Mouse (Mus musculus) large intestine, adult 2 months (tissue): ENCODE data around the gene Ppme1. TPM values are rescaled to one million over a fixed set of nuclear protein-coding genes. Genes with fewer than 3 reads are reported as not detected.

ENCODE experiments used
- DNase-seq: peaks from one replicate; pipeline ENCODE4 v3.0.0-alpha.2; 2012; ENCODE audit warnings: low read depth, low spot score
- WGBS: fragments of 180-500 bp; shearing (Covaris S2); methylation state at CpG from one replicate; pipeline ENCODE4 v1.1.7; 2018; 5-methylcytosine and 5-hydroxymethylcytosine counted together
- polyA plus RNA-seq: library from polyadenylated mRNA; depleted of rRNA; stranded (reverse); fragments of >200 nt; gene quantifications from 2 replicates; pipeline ENCODE4 v1.2.3, GENCODE M21; 2012; rRNA removed

Ppme1 gene
- polyA plus RNA-seq: 58.7 and 64.0 TPM in 2 replicates

GRCm38 (mm10) chr7:100371495-100372451, at the start of gene Ppme1, which contains the start of gene C2cd3:
Gene Ppme1, minus strand, starts transcription at chr7:100372307.
Gene C2cd3, plus strand, starts transcription at chr7:100372233.
- peak; percentile 100 for DNase-seq
- WGBS: under 1% methylated on average over 54 of the region's 54 CpGs

DNA sequence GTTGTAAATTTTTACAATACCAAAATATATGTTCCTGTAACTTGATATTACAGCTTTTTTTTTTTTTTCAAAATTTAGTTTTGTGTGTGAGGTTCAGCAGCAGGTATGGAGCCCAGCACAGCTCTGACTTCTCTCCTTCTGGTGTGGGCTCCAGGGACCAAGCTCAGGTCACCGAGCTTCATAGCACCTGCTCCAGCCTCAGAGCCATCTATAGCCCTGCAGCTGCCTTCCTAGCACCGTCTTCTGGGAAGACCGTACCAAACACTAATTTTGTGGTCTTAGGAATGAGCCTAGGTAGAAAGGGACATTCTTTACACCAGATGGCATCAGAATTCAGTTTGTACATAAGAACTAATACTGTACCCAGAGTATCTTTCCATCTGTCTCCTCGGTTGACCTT, 36.6 kb upstream of the Ppme1 start:
- 91% methylated on average over 4 of the region's 4 CpGs for WGBS
- no peak for DNase-seq

GRCm38 (mm10) chr7:100407677-100408076, 35.6 kb upstream of the Ppme1 start:
- 91% methylated on average over 5 of the region's 5 CpGs for WGBS
- DNase-seq: no peak

DNA sequence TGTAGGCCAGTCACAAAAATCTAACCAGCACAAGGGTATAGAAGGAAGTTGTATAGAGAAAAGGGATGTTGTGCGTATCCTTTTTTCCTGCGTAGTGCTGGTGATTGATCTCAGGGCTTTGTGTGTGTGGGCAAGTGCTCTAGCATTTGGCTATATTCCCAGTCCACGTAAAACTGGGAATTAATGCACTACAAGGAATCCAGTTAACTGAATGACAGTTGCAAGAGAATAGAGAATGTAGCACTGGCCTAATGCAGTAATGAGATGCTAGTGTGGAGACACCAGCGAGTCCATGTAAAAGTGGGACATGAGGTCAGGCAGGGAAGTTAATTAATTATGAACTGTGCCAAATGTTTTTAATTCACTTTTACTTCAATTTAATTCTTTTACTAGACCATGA, 30.6 kb upstream of the Ppme1 start:
- WGBS: 54% methylated on average over 4 of the region's 4 CpGs
- DNase-seq: no peak

GRCm38 (mm10) chr7:100400899-100401539, 28.9 kb upstream of the Ppme1 start:
- 22% methylated on average over 4 of the region's 4 CpGs for WGBS
- peak; percentile 18 for DNase-seq

GRCm38 (mm10) chr7:100399231-100399913, 27.3 kb upstream of the Ppme1 start:
- no peak for DNase-seq
- 68% methylated on average over 8 of the region's 8 CpGs for WGBS

DNA sequence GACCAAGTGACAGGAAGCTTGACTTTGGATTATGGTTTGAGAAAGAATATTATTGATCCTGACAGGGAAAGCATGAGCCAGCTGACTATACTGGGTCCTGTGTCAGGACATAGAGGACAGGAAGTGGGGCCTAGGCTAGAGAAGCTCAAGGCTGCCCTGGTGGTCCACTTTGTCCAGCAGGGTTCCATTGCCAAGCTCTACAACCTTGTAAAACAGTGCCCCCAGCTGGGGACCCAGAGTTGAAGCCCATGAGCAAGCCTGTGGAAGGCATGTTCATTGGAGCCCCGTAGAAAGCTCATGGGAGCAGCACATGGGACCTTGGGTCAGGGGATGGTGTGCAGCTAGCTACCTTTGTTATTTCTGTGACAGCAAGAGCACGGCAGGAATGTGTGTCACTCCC, 20.2 kb upstream of the Ppme1 start:
- WGBS: 79% methylated on average over 2 of the region's 2 CpGs
- no peak for DNase-seq

DNA sequence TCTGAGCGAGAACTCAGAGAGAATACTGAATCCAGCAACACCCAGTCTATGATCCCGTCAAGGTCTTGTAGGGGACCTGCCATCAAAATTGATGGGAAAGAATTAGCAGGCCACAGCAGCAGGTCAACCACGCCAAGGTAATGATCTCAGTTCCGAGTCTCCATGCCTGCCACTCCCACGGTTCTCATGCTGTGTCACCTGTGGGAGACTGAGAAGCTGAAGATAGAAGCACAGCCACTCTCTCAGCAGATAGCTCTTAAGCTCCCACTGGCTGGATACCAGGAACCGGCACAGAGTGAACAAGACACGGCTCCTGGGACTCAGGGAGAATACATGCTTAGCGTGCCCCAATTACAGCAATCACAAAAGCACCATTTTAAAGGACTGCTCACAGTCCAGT, 18.1 kb upstream of the Ppme1 start:
- 87% methylated on average over 8 of the region's 8 CpGs for WGBS
- no peak for DNase-seq

GRCm38 (mm10) chr7:100388174-100388573, 16.1 kb upstream of the Ppme1 start:
- no peak for DNase-seq
- WGBS: 92% methylated on average over 2 of the region's 2 CpGs

- 82% methylated on average over 2 of the region's 2 CpGs for WGBS
- no peak for DNase-seq
These were observed 11.1 kb upstream of the Ppme1 start for GRCm38 (mm10) chr7:100383207-100383606.

DNA sequence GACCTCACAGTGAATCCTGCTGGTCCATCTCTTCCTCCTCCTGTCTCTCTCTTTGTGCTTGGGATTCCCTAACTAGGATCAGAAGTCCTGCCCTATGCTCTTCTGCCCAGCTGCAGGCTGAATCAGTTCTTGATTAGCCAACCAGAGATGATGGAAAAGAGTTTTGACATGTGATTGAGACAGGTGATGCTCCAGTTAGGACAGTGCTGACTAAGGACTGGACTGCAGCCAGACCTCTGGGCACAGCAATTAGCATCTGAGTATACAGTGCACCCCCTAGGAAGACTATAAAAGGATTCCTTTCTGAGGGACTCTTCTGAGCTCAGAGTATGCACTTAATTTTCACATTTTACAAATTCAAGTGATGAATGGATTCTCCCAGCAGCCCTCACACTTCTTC, 9.1 kb upstream of the Ppme1 start:
- no peak for DNase-seq

- 86% methylated on average over 2 of the region's 2 CpGs for WGBS
These were observed 6.2 kb upstream of the Ppme1 start for GRCm38 (mm10) chr7:100378257-100378656.

GRCm38 (mm10) chr7:100372452-100372980, 409 bp upstream of the Ppme1 start:
- WGBS: 3% methylated on average over 17 of the region's 17 CpGs
- DNase-seq: no peak

More at GRCm38 (mm10) chr7:100378257-100378656, 6.2 kb upstream of the Ppme1 start:
- DNase-seq: no peak

DNA sequence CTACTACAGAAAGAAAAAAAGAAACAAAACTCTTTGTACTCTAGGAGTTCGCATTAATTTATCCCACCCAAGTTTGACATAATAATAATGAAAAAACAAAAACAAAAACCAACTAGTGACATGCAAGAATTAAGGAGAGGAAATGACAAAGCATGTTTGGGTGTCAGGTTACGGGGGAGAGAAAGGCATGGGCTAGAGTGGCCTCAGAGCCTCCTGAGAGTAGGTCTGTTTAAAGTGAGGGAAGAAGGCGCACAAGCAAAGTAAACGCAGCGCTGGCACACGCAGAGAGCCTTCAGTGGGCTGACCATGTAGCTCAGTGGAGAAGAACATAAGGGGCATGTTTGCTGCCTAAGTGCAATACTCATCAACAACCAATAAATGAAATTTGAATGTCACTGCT, 7.2 kb downstream of the Ppme1 start:
- no peak for DNase-seq
- WGBS: 53% methylated on average over 6 of the region's 6 CpGs

DNA sequence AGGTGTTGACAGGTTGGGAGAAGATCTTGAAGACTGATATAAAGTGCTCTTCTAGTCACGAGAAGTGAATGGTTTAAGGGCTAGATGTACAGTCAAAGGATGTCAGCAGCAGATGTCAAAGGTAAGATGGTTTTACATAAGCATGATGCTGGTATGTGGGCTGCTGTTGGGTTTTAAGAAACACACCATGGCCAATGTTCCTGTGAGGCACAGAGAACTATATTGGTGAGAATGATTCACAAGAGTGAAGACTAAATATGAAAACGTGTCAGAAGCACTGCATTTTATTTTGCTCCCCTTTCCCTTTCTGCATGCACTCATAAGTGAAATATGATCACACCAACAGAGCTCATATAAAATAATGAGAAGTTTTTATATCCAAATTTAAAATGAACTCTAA, 8.9 kb downstream of the Ppme1 start:
- WGBS: 93% methylated on average over 2 of the region's 2 CpGs

GRCm38 (mm10) chr7:100357856-100358255, 14.3 kb downstream of the Ppme1 start:
- no peak for DNase-seq

More for the DNA sequence above, 8.9 kb downstream of the Ppme1 start:
- no peak for DNase-seq

DNA sequence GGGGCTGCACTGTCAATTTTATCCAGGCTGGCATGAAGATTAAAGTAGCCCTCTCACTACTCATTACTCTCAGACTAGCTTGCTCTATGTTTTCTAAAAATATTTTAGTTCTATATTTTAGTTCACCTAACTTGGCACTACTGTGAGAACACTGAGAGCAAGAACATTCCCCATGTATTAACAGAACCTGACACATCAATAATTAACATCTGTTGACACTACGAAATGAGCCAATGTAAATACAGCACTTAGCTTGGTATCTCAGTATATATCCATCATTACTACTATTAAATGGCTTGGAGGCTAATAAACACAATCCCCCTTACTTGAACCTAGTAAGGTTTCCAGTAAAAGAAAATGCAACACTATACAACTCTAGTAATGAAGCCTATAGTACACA, 15.3 kb downstream of the Ppme1 start:
- no peak for DNase-seq
- WGBS: 58% methylated on average over 1 of the region's 1 CpGs

DNA sequence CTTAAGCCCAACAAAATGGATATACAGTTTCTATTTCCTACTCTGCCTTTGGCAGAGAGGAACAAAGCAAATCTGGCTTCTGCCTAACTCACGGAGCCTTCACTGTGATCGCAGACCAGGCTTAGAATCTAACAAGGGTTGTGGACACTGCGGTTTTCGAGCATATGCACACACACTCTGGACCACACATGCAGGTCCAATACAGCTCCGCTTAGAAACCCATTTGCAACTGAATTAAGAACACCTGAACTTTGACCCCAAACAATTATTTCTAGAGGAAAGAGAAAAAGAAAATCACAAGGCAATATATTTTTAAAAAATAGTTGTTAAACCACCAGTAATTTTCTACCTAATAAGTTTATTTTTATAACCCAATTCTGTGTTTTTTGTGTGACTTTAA, 15.8 kb downstream of the Ppme1 start:
- 32% methylated on average over 5 of the region's 5 CpGs for WGBS
- no peak for DNase-seq

DNA sequence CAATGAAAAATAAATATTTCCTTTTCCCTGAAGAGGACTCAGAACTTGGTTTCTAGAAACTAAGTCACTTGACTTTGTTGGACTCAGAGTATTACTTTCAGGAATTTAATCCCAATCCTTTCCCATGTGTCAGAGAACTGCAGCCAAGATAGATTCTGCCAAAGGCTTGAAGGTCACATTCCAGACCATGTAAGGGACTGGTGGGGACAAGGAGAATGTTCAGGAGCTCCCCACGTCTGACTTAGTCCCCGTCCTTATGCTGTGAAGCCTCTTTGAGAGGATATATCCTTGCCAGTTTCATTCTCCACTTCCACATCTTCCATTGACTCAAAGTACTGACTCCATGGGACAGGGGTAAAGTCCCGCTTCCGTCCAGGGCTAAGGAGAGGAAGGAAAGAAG, 17.1 kb downstream of the Ppme1 start:
- WGBS: 81% methylated on average over 4 of the region's 4 CpGs
- DNase-seq: no peak

DNA sequence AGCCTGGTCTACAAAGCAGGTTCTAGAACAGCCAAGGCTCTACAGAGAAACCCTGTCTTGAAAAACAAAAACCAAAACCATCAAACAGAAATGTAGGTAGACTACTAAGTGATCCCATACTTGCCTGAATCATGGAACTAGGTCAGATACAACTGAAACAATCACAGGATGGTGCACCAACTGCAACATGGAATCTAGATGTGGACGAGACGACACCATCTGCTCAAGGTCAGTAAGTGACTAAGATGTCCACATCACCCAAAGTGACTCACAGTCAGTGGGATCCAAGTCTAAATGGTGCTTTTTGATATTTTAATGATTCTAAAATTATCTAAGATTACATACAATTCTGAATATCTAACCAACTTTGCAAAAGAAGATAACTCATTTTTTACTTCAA, 36.2 kb downstream of the Ppme1 start:
- 92% methylated on average over 2 of the region's 2 CpGs for WGBS
- no peak for DNase-seq
